Mouse (Mus musculus): Measurements from ENCODE around the gene Cfap69. TPM values are rescaled to one million over a fixed set of nuclear protein-coding genes. Genes with fewer than 3 reads are reported as not detected.

Gene Cfap69
- polyA plus RNA-seq, 1 experiment from 2014 or later = 5.3 TPM

DNA sequence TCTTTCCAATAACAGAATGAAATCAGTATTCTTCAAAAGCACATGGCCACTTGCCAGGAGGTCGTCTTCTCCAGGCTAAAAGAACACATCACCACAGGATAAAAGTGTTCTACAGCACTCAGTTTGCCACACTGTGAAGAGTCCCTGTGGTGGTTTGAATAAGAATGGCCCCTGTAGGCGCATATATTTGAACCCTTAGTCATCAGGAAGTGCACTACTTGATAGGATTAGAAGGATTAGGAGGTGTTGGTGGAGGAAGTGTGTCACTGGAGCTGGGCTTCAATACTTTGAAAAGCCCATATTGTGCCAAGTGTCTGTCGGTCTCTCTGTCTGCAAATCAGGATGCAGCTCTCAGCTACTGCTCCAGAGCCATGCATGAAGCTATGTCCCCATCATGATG lies 123.7 kb downstream of the Cfap69 start:
- Histone ChIP-seq H3K4me2 (no peak overlapping the region), H3K4me3 (ENCODE audit: low read depth, low read length) (no peak overlapping the region), H3K9ac (ENCODE audit: low read length) (no peak overlapping the region), H3K4me1 (ENCODE audit: control insufficient read depth, insufficient read depth, low read length) (no peaks in the 10 kb centered on the region), H3K36me3 (ENCODE audit: control insufficient read depth, insufficient read depth, low read length) (peaks cover 9% of the 10 kb centered on the region), H3K9me3 (ENCODE audit: control insufficient read depth, low read length) (no peaks in the 10 kb centered on the region), H3K27me3 (ENCODE audit: control insufficient read depth, insufficient read depth, low read length) (no peaks in the 10 kb centered on the region), H3K27ac (ENCODE audit: low read depth, low read length) (no peak overlapping the region)
- ATAC-seq (ENCODE audit: low FRiP score) (no peak), DNase-seq (ENCODE audit: low spot score, missing footprints) (peak; percentile 49)
- WGBS = 50% methylated on average over 3 of the region's 3 CpGs

DNA sequence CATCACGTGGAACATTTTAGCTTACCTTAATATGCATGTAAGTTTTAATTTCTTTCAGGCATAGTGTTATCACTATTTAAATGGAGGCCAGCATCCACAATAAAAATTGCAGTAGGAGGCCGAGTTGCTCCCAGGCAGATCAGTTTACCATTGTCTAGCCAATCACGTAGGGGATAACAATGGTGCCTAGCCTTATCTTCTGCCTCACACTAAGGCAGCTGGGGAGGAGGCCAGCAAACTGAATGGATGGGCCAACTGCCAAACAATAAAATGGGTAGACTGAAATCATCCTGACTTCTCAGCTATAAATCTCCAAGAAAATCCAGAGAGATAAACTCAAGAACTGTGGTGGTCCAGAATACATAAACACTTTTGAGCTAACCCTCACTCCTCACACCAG lies 124.3 kb downstream of the Cfap69 start:
- no peak overlapping the region for H3K9ac ChIP-seq (ENCODE audit: low read length)
- H3K4me3 ChIP-seq (ENCODE audit: low read depth, low read length) = no peak overlapping the region
- DNase-seq (ENCODE audit: low spot score, missing footprints) (peak; percentile 47), ATAC-seq (ENCODE audit: low FRiP score) (no peak)
- no peaks in the 10 kb centered on the region for H3K9me3 ChIP-seq (ENCODE audit: control insufficient read depth, low read length)
- no peaks in the 10 kb centered on the region for H3K27me3 ChIP-seq (ENCODE audit: control insufficient read depth, insufficient read depth, low read length)
- H3K36me3 ChIP-seq (ENCODE audit: control insufficient read depth, insufficient read depth, low read length) = peaks cover 9% of the 10 kb centered on the region
- 84% methylated on average over 3 of the region's 3 CpGs for WGBS
- H3K27ac ChIP-seq (ENCODE audit: low read depth, low read length) = no peak overlapping the region
- H3K4me1 ChIP-seq (ENCODE audit: control insufficient read depth, insufficient read depth, low read length) = no peaks in the 10 kb centered on the region
- H3K4me2 ChIP-seq = no peak overlapping the region

DNA sequence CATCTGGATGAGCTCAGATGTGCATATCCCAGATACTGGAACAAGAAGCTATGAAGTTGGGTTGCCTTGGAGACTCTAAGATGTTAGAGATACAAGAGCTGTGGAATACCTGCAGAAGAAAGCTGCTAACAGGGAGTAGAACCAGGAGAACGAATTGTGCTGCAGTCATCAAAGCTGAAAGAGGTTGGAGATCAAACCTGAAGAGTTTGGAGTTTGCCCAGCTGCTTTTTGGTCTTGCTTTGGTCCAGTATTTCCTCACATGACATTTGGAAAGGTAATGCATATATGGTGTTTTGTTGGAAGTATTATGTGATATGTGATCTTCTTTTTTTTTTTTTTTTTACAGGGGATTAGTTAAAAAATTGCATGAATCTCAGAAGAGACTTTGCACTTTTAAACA lies 127.9 kb downstream of the Cfap69 start:
- 88% methylated on average over 1 of the region's 1 CpGs for WGBS
- no peaks in the 10 kb centered on the region for H3K4me1 ChIP-seq (ENCODE audit: control insufficient read depth, insufficient read depth, low read length)
- no peaks in the 10 kb centered on the region for H3K27me3 ChIP-seq (ENCODE audit: control insufficient read depth, insufficient read depth, low read length)
- no peak overlapping the region for H3K9ac ChIP-seq (ENCODE audit: low read length)
- peaks cover 6% of the 10 kb centered on the region for H3K36me3 ChIP-seq (ENCODE audit: control insufficient read depth, insufficient read depth, low read length)
- DNase-seq (ENCODE audit: low spot score, missing footprints) = no peak
- no peak overlapping the region for H3K4me2 ChIP-seq
- H3K9me3 ChIP-seq (ENCODE audit: control insufficient read depth, low read length) = no peaks in the 10 kb centered on the region
- H3K4me3 ChIP-seq (ENCODE audit: low read depth, low read length) = no peak overlapping the region
- no peak for ATAC-seq (ENCODE audit: low FRiP score)
- H3K27ac ChIP-seq (ENCODE audit: low read depth, low read length) = no peak overlapping the region

DNA sequence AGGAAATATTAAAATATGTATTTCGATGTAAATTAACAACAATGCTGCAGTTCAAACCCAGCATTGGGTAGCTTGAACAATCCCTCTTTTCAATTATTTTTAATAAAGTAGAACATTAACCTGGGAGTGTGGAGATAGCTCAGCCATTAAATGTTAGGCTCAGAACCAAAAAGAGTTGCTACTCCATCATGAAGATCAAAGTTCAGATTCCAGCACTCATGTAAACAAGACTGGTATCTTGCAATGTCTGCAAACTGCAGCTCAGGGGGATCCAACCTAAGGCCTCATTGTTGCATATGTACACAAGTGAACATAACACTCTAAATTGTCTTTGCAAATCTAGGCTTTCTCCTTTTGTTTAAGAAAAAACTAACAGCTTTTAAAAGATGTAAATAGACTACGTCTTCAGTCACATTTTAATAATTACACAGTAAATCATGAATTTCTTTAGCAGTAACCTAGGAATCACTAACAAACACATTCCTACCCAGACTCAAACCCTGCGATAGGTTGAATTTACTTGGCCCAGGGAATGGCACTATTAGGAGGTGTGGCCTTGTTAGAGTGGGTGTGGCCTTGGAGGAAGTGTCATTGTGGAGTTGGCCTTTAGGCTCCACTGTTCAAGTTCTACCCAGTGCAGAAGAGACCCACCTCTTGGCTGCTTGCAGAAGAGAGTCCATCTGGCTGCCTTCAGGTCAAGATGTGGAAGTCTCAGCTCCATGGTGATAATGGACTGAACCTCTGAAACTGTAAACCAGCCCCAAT lies 130.2 kb downstream of the Cfap69 start:
- Histone ChIP-seq H3K9ac (ENCODE audit: low read length) (no peak overlapping the region), H3K4me1 (ENCODE audit: control insufficient read depth, insufficient read depth, low read length) (no peaks in the 10 kb centered on the region), H3K36me3 (ENCODE audit: control insufficient read depth, insufficient read depth, low read length) (peaks cover 6% of the 10 kb centered on the region), H3K4me3 (ENCODE audit: low read depth, low read length) (no peak overlapping the region), H3K27ac (ENCODE audit: low read depth, low read length) (no peak overlapping the region), H3K27me3 (ENCODE audit: control insufficient read depth, insufficient read depth, low read length) (no peaks in the 10 kb centered on the region), H3K9me3 (ENCODE audit: control insufficient read depth, low read length) (no peaks in the 10 kb centered on the region), H3K4me2 (no peak overlapping the region)
- 86% methylated on average over 3 of the region's 3 CpGs for WGBS
- ATAC-seq (ENCODE audit: low FRiP score) (no peak), DNase-seq (ENCODE audit: low spot score, missing footprints) (no peak)

Other genes with a start within 250 kb of the Cfap69 start
- gene Cdk14, start 243.9 kb downstream of the Cfap69 start, polyA plus RNA-seq (2014; fragmentation: Nextera tagmentation; extraction: Ambion mirVana) = 25.5 and 26.7 TPM in 2 replicates
- gene 1700015F17Rik, start 185.1 kb downstream of the Cfap69 start, polyA plus RNA-seq (2014; fragmentation: Nextera tagmentation; extraction: Ambion mirVana) = not detected in 2 replicates
- gene Cldn12, start 149.3 kb downstream of the Cfap69 start, polyA plus RNA-seq (2014; fragmentation: Nextera tagmentation; extraction: Ambion mirVana) = 26.0 and 27.1 TPM in 2 replicates
- gene Gtpbp10, start 104.7 kb downstream of the Cfap69 start, polyA plus RNA-seq (2014; fragmentation: Nextera tagmentation; extraction: Ambion mirVana) = 37.2 and 40.0 TPM in 2 replicates
- 4.5 and 4.7 TPM in 2 replicates for gene Gm8773, start 90.4 kb downstream of the Cfap69 start, polyA plus RNA-seq (2014; fragmentation: Nextera tagmentation; extraction: Ambion mirVana)
- 6.3 and 9.0 TPM in 2 replicates for gene Steap2, start 30.3 kb upstream of the Cfap69 start, polyA plus RNA-seq (2014; fragmentation: Nextera tagmentation; extraction: Ambion mirVana)
- 4.1 and 4.6 TPM in 2 replicates for gene Steap1, start 85.1 kb upstream of the Cfap69 start, polyA plus RNA-seq (2014; fragmentation: Nextera tagmentation; extraction: Ambion mirVana)

Measured in midbrain, embryonic 11.5 days (tissue).